Mouse (Mus musculus) heart, embryonic 15.5 days (tissue): ENCODE measurements around the gene Gm28308. TPM values are rescaled to one million over a fixed set of nuclear protein-coding genes. Genes with fewer than 3 reads are reported as not detected.

ENCODE experiments used
- ATAC-seq: fragments of 200-750 bp; cut with Nextera tagmentation; replicated peaks from 2 replicates; pipeline ENCODE4 v1.8.0; 2017; ENCODE audit warnings: low read depth, moderate TSS enrichment; ENCODE audit not compliant: insufficient number of reproducible peaks, insufficient read depth, low FRiP score
- H3K27ac ChIP-seq: fragments of 300-500 bp; sonication (generic); 2 replicates; pipeline ENCODE4 v1.5.1; 2015; ENCODE audit warnings: mild to moderate bottlenecking, inconsistent platforms
- H3K27me3 ChIP-seq: fragments of 300-500 bp; sonication (generic); 2 replicates; pipeline ENCODE4 v1.6.1; 2015; ENCODE audit warnings: inconsistent platforms
- H3K36me3 ChIP-seq: fragments of 300-500 bp; sonication (generic); 2 replicates; pipeline ENCODE4 v1.6.1; 2015; ENCODE audit warnings: mild to moderate bottlenecking, inconsistent platforms
- H3K4me1 ChIP-seq: fragments of 300-500 bp; sonication (generic); replicated peaks from 2 replicates; pipeline ENCODE4 v1.6.1; 2015; ENCODE audit warnings: inconsistent platforms
- H3K4me2 ChIP-seq: fragments of 300-500 bp; sonication (generic); 2 replicates; pipeline ENCODE4 v1.6.1; 2015; ENCODE audit warnings: inconsistent platforms, mild to moderate bottlenecking, moderate library complexity
- H3K4me3 ChIP-seq: fragments of 300-500 bp; sonication (generic); 2 replicates; pipeline ENCODE4 v1.5.1; 2015; ENCODE audit warnings: mild to moderate bottlenecking, inconsistent platforms
- H3K9ac ChIP-seq: fragments of 300-500 bp; sonication (generic); 2 replicates; pipeline ENCODE4 v1.6.1; 2015; ENCODE audit warnings: mild to moderate bottlenecking, inconsistent platforms
- H3K9me3 ChIP-seq: fragments of 300-500 bp; sonication (generic); replicated peaks from 2 replicates; pipeline ENCODE4 v1.6.1; 2016; ENCODE audit warnings: inconsistent platforms
- whole genome bisulfite sequencing: fragments of 180-500 bp; shearing (Covaris S2); methylation state at CpG from one replicate; pipeline ENCODE4 v1.1.7; 2015; ENCODE audit warnings: mixed read lengths; 5-methylcytosine and 5-hydroxymethylcytosine counted together
- polyA plus RNA-seq: library from polyadenylated mRNA; unstranded; fragments of >200 nt; fragmentation: Nextera tagmentation; extraction: Ambion mirVana; gene quantifications from 2 replicates; pipeline ENCODE4 v1.2.1, GENCODE M21; 2015

Gm28308 gene
- polyA plus RNA-seq, 1 experiment from 2014 or later: not detected

DNA sequence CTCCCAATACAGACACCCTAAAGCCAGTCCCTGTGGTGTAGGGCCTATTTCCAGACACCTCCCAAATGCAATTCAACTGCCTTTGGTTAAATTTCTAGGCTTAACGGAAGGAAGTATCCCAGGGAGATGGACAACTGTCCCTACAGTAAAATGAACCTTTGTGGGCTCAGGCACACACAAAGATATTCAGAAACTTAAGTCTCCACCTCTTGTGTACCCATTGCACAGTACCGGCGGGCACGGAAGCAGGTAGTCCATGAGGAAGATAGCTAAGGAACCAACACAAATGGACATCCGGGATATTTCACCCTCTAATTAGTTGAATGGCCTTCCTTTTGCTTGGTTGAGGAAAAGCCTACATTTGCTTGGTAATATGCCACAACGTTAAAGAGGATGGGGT, 36.7 kb downstream of the Gm28308 start:
- peaks cover 11% of the 10 kb centered on the region for H3K4me1 ChIP-seq
- H3K36me3 ChIP-seq: no peaks in the 10 kb centered on the region
- no peak for ATAC-seq
- peak overlapping the region; percentile 68 for H3K27ac ChIP-seq
- WGBS: 2% methylated on average over 6 of the region's 6 CpGs
- H3K4me2 ChIP-seq: peak overlapping the region; percentile 37
- H3K9ac ChIP-seq: no peak overlapping the region
- no peaks in the 10 kb centered on the region for H3K9me3 ChIP-seq
- H3K27me3 ChIP-seq: peaks cover 99% of the 10 kb centered on the region
- H3K4me3 ChIP-seq: peak overlapping the region; percentile 51

DNA sequence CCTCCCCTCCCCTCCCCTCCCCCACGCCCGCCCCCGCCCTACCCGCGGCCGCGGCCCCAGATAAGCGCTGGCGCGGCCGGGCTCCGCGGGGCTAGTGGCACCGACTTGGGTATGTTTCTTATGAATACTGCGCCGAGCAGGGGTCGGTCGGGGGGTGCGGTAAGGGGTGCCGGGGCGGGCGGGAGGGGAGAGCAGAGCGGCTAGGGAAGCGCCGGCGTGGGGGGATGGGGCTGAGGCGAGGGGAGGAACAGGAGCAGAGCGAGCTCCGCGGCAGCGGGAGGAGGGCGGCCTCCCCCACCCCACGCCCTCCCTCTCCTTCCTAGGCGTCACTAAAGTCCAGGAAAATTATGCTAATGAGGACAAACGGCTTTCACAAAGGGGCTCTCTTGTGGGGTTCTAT, 37.3 kb downstream of the Gm28308 start:
- WGBS: 0% methylated on average over 11 of the region's 35 CpGs
- no peaks in the 10 kb centered on the region for H3K9me3 ChIP-seq
- H3K4me3 ChIP-seq: peak overlapping the region; percentile 51
- H3K27ac ChIP-seq: peak overlapping the region; percentile 80
- no peaks in the 10 kb centered on the region for H3K36me3 ChIP-seq
- ATAC-seq: no peak
- H3K4me1 ChIP-seq: peaks cover 11% of the 10 kb centered on the region
- peak overlapping the region; percentile 37 for H3K4me2 ChIP-seq
- H3K9ac ChIP-seq: peak overlapping the region; percentile 52; the same call in 1 of the 2 replicates
- H3K27me3 ChIP-seq: peaks cover 99% of the 10 kb centered on the region

DNA sequence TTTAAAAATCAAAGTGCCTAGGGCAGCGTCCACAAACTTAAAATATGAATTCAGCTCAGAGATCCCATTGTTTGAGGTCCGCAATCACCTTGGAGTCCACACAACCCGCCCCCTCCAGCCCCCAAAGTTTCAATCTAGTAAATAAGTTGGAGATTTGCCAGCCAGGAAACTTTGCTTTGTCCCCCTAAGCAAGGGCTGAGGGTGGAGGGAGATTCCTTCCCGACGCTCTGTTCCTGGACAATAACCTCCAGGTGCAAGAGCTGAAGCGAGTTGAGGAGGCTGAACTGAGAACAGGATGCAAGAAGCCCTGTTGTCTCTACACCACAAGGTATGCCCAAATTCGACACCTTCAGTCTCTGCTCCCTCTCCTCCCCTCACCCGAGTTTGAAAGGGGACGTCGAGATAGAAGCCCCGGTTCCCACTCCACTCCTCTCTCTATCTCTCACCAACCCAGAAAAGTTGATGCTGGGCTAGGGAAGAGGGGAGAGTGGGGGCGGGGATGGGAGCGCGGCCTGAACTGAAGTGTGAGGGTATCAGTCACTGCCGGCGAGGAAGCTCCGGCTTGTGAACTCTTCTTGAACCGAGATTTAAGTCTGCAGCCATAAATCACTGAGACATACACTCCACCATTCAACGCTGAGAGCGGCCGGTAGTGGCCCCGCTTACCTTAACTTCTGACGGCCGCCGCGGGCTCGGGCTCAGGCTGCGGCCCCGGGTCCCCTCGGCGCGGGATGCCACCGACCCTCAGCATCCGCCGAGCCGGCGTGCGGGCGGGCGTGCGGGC, 38.0 kb downstream of the Gm28308 start:
- Histone ChIP-seq H3K27ac (peak overlapping the region; percentile 80), H3K9ac (peak overlapping the region; percentile 52), H3K9me3 (no peaks in the 10 kb centered on the region), H3K4me2 (peak overlapping the region; percentile 37), H3K36me3 (no peaks in the 10 kb centered on the region), H3K27me3 (peaks cover 99% of the 10 kb centered on the region), H3K4me1 (peaks cover 15% of the 10 kb centered on the region), H3K4me3 (peak overlapping the region; percentile 51)
- ATAC-seq: no peak
- 3% methylated on average over 40 of the region's 41 CpGs for WGBS

DNA sequence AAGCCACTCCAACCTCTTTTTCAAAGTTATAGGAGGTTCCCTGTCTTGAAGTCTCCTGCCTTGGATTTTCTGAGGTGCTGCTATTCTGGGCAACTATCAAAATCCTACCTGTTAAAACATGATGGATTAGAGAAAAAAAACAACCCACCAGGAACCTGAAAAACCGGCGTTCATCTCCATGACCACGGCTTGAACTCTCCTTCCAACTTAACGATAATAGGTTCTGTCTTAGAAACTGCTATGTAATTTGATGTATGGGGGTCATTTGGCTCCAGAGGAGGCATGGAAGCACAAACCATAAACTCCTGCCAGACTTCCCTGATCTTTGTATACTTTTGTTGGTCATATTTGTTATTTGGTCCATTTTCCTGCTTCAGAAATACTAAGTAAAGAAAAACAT, 39.5 kb downstream of the Gm28308 start:
- ATAC-seq: no peak
- Histone ChIP-seq H3K4me1 (peaks cover 20% of the 10 kb centered on the region), H3K4me2 (peak overlapping the region; percentile 44; the same call in 1 of the 2 replicates), H3K36me3 (no peaks in the 10 kb centered on the region), H3K27ac (peak overlapping the region; percentile 70; the same call in 1 of the 2 replicates), H3K9ac (no peak overlapping the region), H3K4me3 (peak overlapping the region; percentile 32; the same call in 1 of the 2 replicates), H3K27me3 (peaks cover 96% of the 10 kb centered on the region), H3K9me3 (no peaks in the 10 kb centered on the region)
- 8% methylated on average over 4 of the region's 4 CpGs for WGBS

DNA sequence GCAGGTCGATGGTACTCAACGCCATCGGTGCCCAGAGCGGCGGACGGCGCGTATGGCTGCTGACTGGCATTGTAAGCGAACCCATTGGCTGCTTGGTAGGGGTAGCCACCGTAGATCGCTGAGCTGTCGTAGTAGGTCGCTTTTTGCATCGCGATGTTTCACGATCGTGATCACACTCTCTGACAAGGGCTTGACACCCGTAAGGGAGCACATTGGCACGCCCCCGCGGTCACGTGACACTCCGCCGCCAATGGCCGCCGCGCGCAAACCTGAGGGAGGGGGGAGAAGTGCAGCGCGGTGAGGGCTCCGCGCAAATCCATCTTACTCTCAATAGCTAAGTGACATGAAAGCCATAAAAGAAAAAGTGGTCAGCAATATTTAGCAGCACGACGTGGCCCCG, 40.6 kb downstream of the Gm28308 start:
- H3K4me3 ChIP-seq: peak overlapping the region; percentile 32
- peaks cover 21% of the 10 kb centered on the region for H3K4me1 ChIP-seq
- no peak overlapping the region for H3K9ac ChIP-seq
- H3K4me2 ChIP-seq: peak overlapping the region; percentile 44
- peak overlapping the region; percentile 70; the same call in 1 of the 2 replicates for H3K27ac ChIP-seq
- no peaks in the 10 kb centered on the region for H3K36me3 ChIP-seq
- ATAC-seq: peak; percentile 20
- WGBS: under 1% methylated on average over 35 of the region's 35 CpGs
- H3K27me3 ChIP-seq: peaks cover 96% of the 10 kb centered on the region
- no peaks in the 10 kb centered on the region for H3K9me3 ChIP-seq

DNA sequence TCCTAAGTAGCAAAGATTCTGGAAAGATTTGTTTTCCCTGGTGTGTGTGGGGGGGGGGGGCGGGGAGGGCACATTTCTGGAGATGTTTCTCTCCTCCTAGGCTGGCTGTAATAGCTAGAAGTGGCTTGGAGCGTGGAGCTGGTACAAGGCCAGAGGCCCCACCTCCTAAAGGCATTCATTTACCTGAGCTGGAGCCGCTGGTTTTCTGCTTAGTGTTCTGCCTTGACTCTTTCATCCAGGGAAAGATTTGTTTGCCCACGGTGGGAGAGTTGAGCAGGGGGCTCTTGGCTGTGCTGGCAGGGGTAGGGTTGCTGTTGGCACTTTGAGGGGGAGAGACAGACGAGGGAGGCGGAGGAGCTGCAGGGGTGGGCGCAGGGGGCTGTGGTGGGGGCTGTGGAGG, 41.2 kb downstream of the Gm28308 start:
- Histone ChIP-seq H3K36me3 (no peaks in the 10 kb centered on the region), H3K4me1 (peaks cover 21% of the 10 kb centered on the region), H3K27me3 (peaks cover 96% of the 10 kb centered on the region), H3K4me3 (peak overlapping the region; percentile 32; the same call in 1 of the 2 replicates), H3K4me2 (peak overlapping the region; percentile 44), H3K27ac (peak overlapping the region; percentile 58; the same call in 1 of the 2 replicates), H3K9ac (no peak overlapping the region), H3K9me3 (no peaks in the 10 kb centered on the region)
- no peak for ATAC-seq
- WGBS: 22% methylated on average over 7 of the region's 7 CpGs

DNA sequence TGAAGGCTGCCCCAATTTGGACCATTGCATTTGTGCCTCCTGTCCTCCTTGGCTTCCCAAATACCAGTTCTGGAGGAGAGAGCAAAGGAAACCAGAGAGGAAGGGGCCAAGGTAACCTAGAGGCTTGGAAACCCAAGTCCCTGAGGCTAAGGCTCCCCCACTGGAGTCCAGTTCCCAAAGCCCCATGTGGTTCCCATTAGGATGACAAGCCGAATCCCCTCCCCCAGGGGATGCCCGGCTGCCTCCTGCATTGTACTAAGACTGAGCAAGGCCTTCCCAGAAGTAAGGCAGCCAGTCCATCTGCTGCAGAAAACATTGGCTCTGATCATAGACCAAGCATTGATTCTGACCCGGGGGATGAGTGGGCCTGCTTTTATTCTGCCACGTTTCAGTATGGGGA, 41.8 kb downstream of the Gm28308 start:
- no peak overlapping the region for H3K4me3 ChIP-seq
- H3K27me3 ChIP-seq: peaks cover 96% of the 10 kb centered on the region
- H3K36me3 ChIP-seq: no peaks in the 10 kb centered on the region
- 12% methylated on average over 4 of the region's 4 CpGs for WGBS
- peak overlapping the region; percentile 37 for H3K27ac ChIP-seq
- peak overlapping the region; percentile 44; the same call in 1 of the 2 replicates for H3K4me2 ChIP-seq
- H3K9ac ChIP-seq: no peak overlapping the region
- no peaks in the 10 kb centered on the region for H3K9me3 ChIP-seq
- ATAC-seq: no peak
- H3K4me1 ChIP-seq: peaks cover 21% of the 10 kb centered on the region

DNA sequence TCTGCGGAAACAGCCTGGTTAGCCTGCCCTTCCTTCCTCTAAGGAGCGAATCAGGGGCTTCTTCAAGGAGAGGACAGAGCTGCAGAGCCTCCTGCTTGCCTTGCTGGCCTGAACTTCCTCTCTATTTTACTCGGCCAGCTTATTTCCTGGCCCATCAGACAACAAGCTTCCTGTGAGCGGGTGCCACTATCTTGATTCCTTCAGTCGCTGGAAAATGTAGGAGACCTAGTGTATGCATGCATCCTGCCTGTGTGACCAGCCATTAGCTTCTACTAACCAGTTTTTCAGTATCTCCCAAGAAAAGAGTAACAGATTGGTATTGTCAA, 42.3 kb downstream of the Gm28308 start:
- Histone ChIP-seq H3K9ac (no peak overlapping the region), H3K4me3 (no peak overlapping the region), H3K27me3 (peaks cover 96% of the 10 kb centered on the region), H3K4me2 (peak overlapping the region; percentile 45; the same call in 1 of the 2 replicates), H3K4me1 (peaks cover 21% of the 10 kb centered on the region), H3K36me3 (no peaks in the 10 kb centered on the region), H3K27ac (peak overlapping the region; percentile 37), H3K9me3 (no peaks in the 10 kb centered on the region)
- 6% methylated on average over 5 of the region's 5 CpGs for WGBS
- no peak for ATAC-seq

DNA sequence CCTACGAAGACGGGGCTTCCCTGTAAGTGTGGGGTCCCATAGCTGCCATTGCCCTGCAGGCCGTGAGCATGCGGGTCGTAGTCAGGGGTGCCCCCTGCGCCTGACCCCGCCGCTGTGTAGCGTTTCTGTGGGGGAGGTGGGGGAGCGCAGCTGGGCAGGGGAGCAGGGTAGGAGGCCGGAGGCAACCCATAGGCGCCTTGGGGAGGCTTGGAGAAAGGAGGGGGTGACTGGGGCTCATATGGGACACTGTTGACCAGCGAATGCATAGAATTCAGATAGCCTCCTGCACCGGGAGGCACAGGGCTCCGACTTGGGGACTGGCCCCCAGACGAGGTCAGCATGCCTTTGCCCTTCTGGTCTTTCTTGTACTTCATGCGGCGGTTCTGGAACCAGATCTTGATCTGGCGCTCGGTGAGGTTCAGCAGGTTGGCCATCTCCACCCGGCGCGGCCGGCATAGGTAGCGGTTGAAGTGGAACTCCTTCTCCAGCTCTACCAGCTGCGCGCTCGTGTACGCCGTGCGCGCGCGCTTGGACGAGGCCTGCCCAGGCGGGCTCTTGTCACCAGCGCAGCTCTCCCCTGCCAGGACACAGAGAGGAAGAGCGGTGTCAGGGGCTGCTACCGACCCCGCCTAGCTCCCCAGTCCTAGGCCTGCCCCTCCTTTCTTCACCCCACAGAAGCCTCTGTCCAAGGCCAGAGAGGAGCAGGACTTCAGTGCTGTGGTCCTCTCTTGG, 42.8 kb downstream of the Gm28308 start:
- Histone ChIP-seq H3K4me3 (peak overlapping the region; percentile 10), H3K4me1 (peaks cover 21% of the 10 kb centered on the region), H3K36me3 (no peaks in the 10 kb centered on the region), H3K9ac (peak overlapping the region; percentile 10; the same call in 1 of the 2 replicates), H3K4me2 (peak overlapping the region; percentile 45), H3K27me3 (peaks cover 96% of the 10 kb centered on the region), H3K9me3 (no peaks in the 10 kb centered on the region), H3K27ac (peak overlapping the region; percentile 37)
- no peak for ATAC-seq
- 6% methylated on average over 40 of the region's 40 CpGs for WGBS

DNA sequence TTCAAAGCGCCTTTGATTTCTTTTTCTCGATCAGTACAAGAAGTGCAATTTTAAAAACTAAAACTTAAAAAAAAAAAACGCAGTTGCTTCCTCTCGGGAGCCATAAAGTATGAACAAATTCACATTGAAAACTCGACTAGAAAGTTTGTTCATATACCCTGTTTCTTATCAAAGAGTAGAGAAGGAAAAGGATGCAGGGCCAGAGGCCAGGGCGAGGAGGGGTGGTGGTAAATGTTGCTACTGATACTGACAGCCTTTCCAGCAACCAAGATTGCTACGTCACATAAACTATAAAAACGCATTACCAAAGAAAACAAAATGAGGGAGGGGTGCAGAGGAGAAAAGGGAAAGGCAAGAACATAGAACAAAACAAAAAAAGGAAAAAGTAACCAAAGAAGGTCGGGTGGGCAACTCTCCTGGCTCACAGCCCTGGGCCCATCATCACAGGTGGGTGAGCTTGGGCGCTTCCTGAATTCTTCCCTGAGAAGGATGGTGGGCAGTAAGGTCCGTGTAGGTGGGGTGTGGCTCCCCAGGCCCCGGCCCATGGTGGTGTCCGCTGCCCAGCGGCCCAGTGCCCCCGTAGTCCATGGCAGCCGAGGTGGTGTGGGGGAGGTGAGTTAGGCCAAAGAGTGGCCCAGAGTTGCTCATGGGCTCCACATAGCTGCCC, 43.5 kb downstream of the Gm28308 start:
- peak overlapping the region; percentile 45 for H3K4me2 ChIP-seq
- peak overlapping the region; percentile 10; the same call in 1 of the 2 replicates for H3K4me3 ChIP-seq
- no peak for ATAC-seq
- peaks cover 96% of the 10 kb centered on the region for H3K27me3 ChIP-seq
- H3K27ac ChIP-seq: peak overlapping the region; percentile 37
- H3K4me1 ChIP-seq: peaks cover 22% of the 10 kb centered on the region
- H3K36me3 ChIP-seq: no peaks in the 10 kb centered on the region
- peak overlapping the region; percentile 10; the same call in 1 of the 2 replicates for H3K9ac ChIP-seq
- 17% methylated on average over 16 of the region's 16 CpGs for WGBS
- H3K9me3 ChIP-seq: no peaks in the 10 kb centered on the region
